Mouse (Mus musculus): ENCODE measurements around the gene Gcnt1. TPM values are rescaled to one million over a fixed set of nuclear protein-coding genes. Genes with fewer than 3 reads are reported as not detected.

Gene Gcnt1
- polyA plus RNA-seq, 1 experiment from 2014 or later: 1.1 TPM

- Histone ChIP-seq H3K4me3 (replicated peaks; ENCODE audit: low read depth, low read length) (no peak overlapping the region), H3K27me3 (ENCODE audit: control insufficient read depth, insufficient read depth, low read length) (no peaks in the 10 kb centered on the region), H3K4me2 (ENCODE audit: low read length) (no peak overlapping the region), H3K9ac (replicated peaks; ENCODE audit: low read length) (no peak overlapping the region), H3K4me1 (ENCODE audit: control insufficient read depth, insufficient read depth, low read length) (no peaks in the 10 kb centered on the region), H3K27ac (replicated peaks; ENCODE audit: low read depth, low read length) (no peak overlapping the region), H3K36me3 (ENCODE audit: control insufficient read depth, insufficient read depth, low read length) (no peaks in the 10 kb centered on the region), H3K9me3 (ENCODE audit: control insufficient read depth, low read length) (no peaks in the 10 kb centered on the region)
- 91% methylated on average over 5 of the region's 5 CpGs for WGBS
- ATAC-seq (ENCODE audit: low FRiP score, low TSS enrichment) (no peak), DNase-seq (no peak)
These were observed 59.9 kb downstream of the Gcnt1 start for GRCm38 (mm10) chr19:17312671-17313180.

- Histone ChIP-seq H3K4me1 (ENCODE audit: control insufficient read depth, insufficient read depth, low read length) (no peaks in the 10 kb centered on the region), H3K36me3 (ENCODE audit: control insufficient read depth, insufficient read depth, low read length) (no peaks in the 10 kb centered on the region), H3K27ac (replicated peaks; ENCODE audit: low read depth, low read length) (no peak overlapping the region), H3K27me3 (ENCODE audit: control insufficient read depth, insufficient read depth, low read length) (no peaks in the 10 kb centered on the region), H3K9ac (replicated peaks; ENCODE audit: low read length) (no peak overlapping the region), H3K9me3 (ENCODE audit: control insufficient read depth, low read length) (no peaks in the 10 kb centered on the region), H3K4me3 (replicated peaks; ENCODE audit: low read depth, low read length) (no peak overlapping the region), H3K4me2 (ENCODE audit: low read length) (no peak overlapping the region)
- no peak for ATAC-seq (ENCODE audit: low FRiP score, low TSS enrichment)
- 91% methylated on average over 1 of the region's 1 CpGs for WGBS
- DNase-seq: no peak
These were observed 61.1 kb downstream of the Gcnt1 start for GRCm38 (mm10) chr19:17311501-17311900.

- 91% methylated on average over 2 of the region's 2 CpGs for WGBS
- Histone ChIP-seq H3K27me3 (ENCODE audit: control insufficient read depth, insufficient read depth, low read length) (no peaks in the 10 kb centered on the region), H3K4me1 (ENCODE audit: control insufficient read depth, insufficient read depth, low read length) (no peaks in the 10 kb centered on the region), H3K27ac (replicated peaks; ENCODE audit: low read depth, low read length) (no peak overlapping the region), H3K4me2 (ENCODE audit: low read length) (no peak overlapping the region), H3K36me3 (ENCODE audit: control insufficient read depth, insufficient read depth, low read length) (no peaks in the 10 kb centered on the region), H3K9ac (replicated peaks; ENCODE audit: low read length) (no peak overlapping the region), H3K4me3 (replicated peaks; ENCODE audit: low read depth, low read length) (no peak overlapping the region), H3K9me3 (ENCODE audit: control insufficient read depth, low read length) (no peaks in the 10 kb centered on the region)
- DNase-seq (no peak), ATAC-seq (ENCODE audit: low FRiP score, low TSS enrichment) (no peak)
These were observed 61.6 kb downstream of the Gcnt1 start for GRCm38 (mm10) chr19:17311031-17311430.

GRCm38 (mm10) chr19:17296081-17296480 is 76.6 kb downstream of the Gcnt1 start:
- 91% methylated on average over 5 of the region's 5 CpGs for WGBS
- ATAC-seq (ENCODE audit: low FRiP score, low TSS enrichment) (no peak), DNase-seq (no peak)
- Histone ChIP-seq H3K36me3 (ENCODE audit: control insufficient read depth, insufficient read depth, low read length) (no peaks in the 10 kb centered on the region), H3K4me2 (ENCODE audit: low read length) (no peak overlapping the region), H3K9me3 (ENCODE audit: control insufficient read depth, low read length) (no peaks in the 10 kb centered on the region), H3K9ac (replicated peaks; ENCODE audit: low read length) (no peak overlapping the region), H3K27ac (replicated peaks; ENCODE audit: low read depth, low read length) (no peak overlapping the region), H3K27me3 (ENCODE audit: control insufficient read depth, insufficient read depth, low read length) (no peaks in the 10 kb centered on the region), H3K4me3 (replicated peaks; ENCODE audit: low read depth, low read length) (no peak overlapping the region), H3K4me1 (ENCODE audit: control insufficient read depth, insufficient read depth, low read length) (no peaks in the 10 kb centered on the region)

- Histone ChIP-seq H3K27ac (replicated peaks; ENCODE audit: low read depth, low read length) (no peak overlapping the region), H3K27me3 (ENCODE audit: control insufficient read depth, insufficient read depth, low read length) (no peaks in the 10 kb centered on the region), H3K9me3 (ENCODE audit: control insufficient read depth, low read length) (no peaks in the 10 kb centered on the region), H3K4me1 (ENCODE audit: control insufficient read depth, insufficient read depth, low read length) (no peaks in the 10 kb centered on the region), H3K36me3 (ENCODE audit: control insufficient read depth, insufficient read depth, low read length) (no peaks in the 10 kb centered on the region), H3K4me2 (ENCODE audit: low read length) (no peak overlapping the region), H3K9ac (replicated peaks; ENCODE audit: low read length) (no peak overlapping the region), H3K4me3 (replicated peaks; ENCODE audit: low read depth, low read length) (no peak overlapping the region)
- no peak for DNase-seq
- no peak for ATAC-seq (ENCODE audit: low FRiP score, low TSS enrichment)
- 91% methylated on average over 6 of the region's 6 CpGs for WGBS
These were observed 77.4 kb downstream of the Gcnt1 start for GRCm38 (mm10) chr19:17295211-17295766.

GRCm38 (mm10) chr19:17294136-17294535 is 78.5 kb downstream of the Gcnt1 start:
- Histone ChIP-seq H3K36me3 (ENCODE audit: control insufficient read depth, insufficient read depth, low read length) (no peaks in the 10 kb centered on the region), H3K27ac (replicated peaks; ENCODE audit: low read depth, low read length) (no peak overlapping the region), H3K9me3 (ENCODE audit: control insufficient read depth, low read length) (no peaks in the 10 kb centered on the region), H3K9ac (replicated peaks; ENCODE audit: low read length) (no peak overlapping the region), H3K4me2 (ENCODE audit: low read length) (no peak overlapping the region), H3K4me3 (replicated peaks; ENCODE audit: low read depth, low read length) (no peak overlapping the region), H3K4me1 (ENCODE audit: control insufficient read depth, insufficient read depth, low read length) (no peaks in the 10 kb centered on the region), H3K27me3 (ENCODE audit: control insufficient read depth, insufficient read depth, low read length) (no peaks in the 10 kb centered on the region)
- DNase-seq: no peak
- 87% methylated on average over 5 of the region's 5 CpGs for WGBS
- ATAC-seq (ENCODE audit: low FRiP score, low TSS enrichment): no peak

GRCm38 (mm10) chr19:17289526-17289925 is 83.1 kb downstream of the Gcnt1 start:
- no peak overlapping the region for H3K4me3 ChIP-seq (replicated peaks; ENCODE audit: low read depth, low read length)
- no peaks in the 10 kb centered on the region for H3K4me1 ChIP-seq (ENCODE audit: control insufficient read depth, insufficient read depth, low read length)
- H3K27ac ChIP-seq (replicated peaks; ENCODE audit: low read depth, low read length): no peak overlapping the region
- ATAC-seq (ENCODE audit: low FRiP score, low TSS enrichment) (no peak), DNase-seq (no peak)
- H3K36me3 ChIP-seq (ENCODE audit: control insufficient read depth, insufficient read depth, low read length): no peaks in the 10 kb centered on the region
- 90% methylated on average over 6 of the region's 6 CpGs for WGBS
- H3K9me3 ChIP-seq (ENCODE audit: control insufficient read depth, low read length): no peaks in the 10 kb centered on the region
- H3K9ac ChIP-seq (replicated peaks; ENCODE audit: low read length): no peak overlapping the region
- no peaks in the 10 kb centered on the region for H3K27me3 ChIP-seq (ENCODE audit: control insufficient read depth, insufficient read depth, low read length)
- no peak overlapping the region for H3K4me2 ChIP-seq (ENCODE audit: low read length)

GRCm38 (mm10) chr19:17286004-17286403 is 86.6 kb downstream of the Gcnt1 start:
- H3K4me1 ChIP-seq (ENCODE audit: control insufficient read depth, insufficient read depth, low read length): no peaks in the 10 kb centered on the region
- H3K4me3 ChIP-seq (replicated peaks; ENCODE audit: low read depth, low read length): no peak overlapping the region
- H3K36me3 ChIP-seq (ENCODE audit: control insufficient read depth, insufficient read depth, low read length): no peaks in the 10 kb centered on the region
- H3K27me3 ChIP-seq (ENCODE audit: control insufficient read depth, insufficient read depth, low read length): no peaks in the 10 kb centered on the region
- no peak for ATAC-seq (ENCODE audit: low FRiP score, low TSS enrichment)
- WGBS: 84% methylated on average over 7 of the region's 7 CpGs
- H3K9me3 ChIP-seq (ENCODE audit: control insufficient read depth, low read length): no peaks in the 10 kb centered on the region
- DNase-seq: no peak
- no peak overlapping the region for H3K4me2 ChIP-seq (ENCODE audit: low read length)
- H3K9ac ChIP-seq (replicated peaks; ENCODE audit: low read length): no peak overlapping the region
- H3K27ac ChIP-seq (replicated peaks; ENCODE audit: low read depth, low read length): no peak overlapping the region

GRCm38 (mm10) chr19:17283317-17283716 is 89.3 kb downstream of the Gcnt1 start:
- Histone ChIP-seq H3K9ac (replicated peaks; ENCODE audit: low read length) (no peak overlapping the region), H3K27me3 (ENCODE audit: control insufficient read depth, insufficient read depth, low read length) (no peaks in the 10 kb centered on the region), H3K4me1 (ENCODE audit: control insufficient read depth, insufficient read depth, low read length) (no peaks in the 10 kb centered on the region), H3K27ac (replicated peaks; ENCODE audit: low read depth, low read length) (no peak overlapping the region), H3K9me3 (ENCODE audit: control insufficient read depth, low read length) (no peaks in the 10 kb centered on the region), H3K4me2 (ENCODE audit: low read length) (no peak overlapping the region), H3K4me3 (replicated peaks; ENCODE audit: low read depth, low read length) (no peak overlapping the region), H3K36me3 (ENCODE audit: control insufficient read depth, insufficient read depth, low read length) (no peaks in the 10 kb centered on the region)
- no peak for ATAC-seq (ENCODE audit: low FRiP score, low TSS enrichment)
- no peak for DNase-seq
- 85% methylated on average over 3 of the region's 3 CpGs for WGBS

Data from midbrain, embryonic 14.5 days (tissue).